Mouse (Mus musculus) MEL (cell line): ENCODE measurements around the gene Sgk2.

Experiments used
- CTCF ChIP-seq, 3 experiments: IDR thresholded peaks in 2 of 3; conservative IDR thresholded peaks in 1 of 3; 2 replicates each; pipeline ENCODE4 v1.5.1; 2011 to 2012; ENCODE audit warnings: low read length in 3 of 3, low read depth in 2 of 3, mild to moderate bottlenecking in 2 of 3, improper control_type of control experiment in 1 of 3, inconsistent platforms in 1 of 3, mixed read lengths in 1 of 3, moderate library complexity in 1 of 3; ENCODE audit not compliant: control insufficient read depth in 1 of 3, insufficient read depth in 1 of 3, poor library complexity in 1 of 3, severe bottlenecking in 1 of 3
- E2F4 ChIP-seq: IDR thresholded peaks from 2 replicates; pipeline ENCODE4 v1.6.1; 2011; ENCODE audit warnings: low read depth, low read length, improper control_type of control experiment, borderline replicate concordance
- MAX ChIP-seq: IDR thresholded peaks from 2 replicates; pipeline ENCODE4 v1.6.1; 2011; ENCODE audit warnings: low read length, improper control_type of control experiment
- MEF2A ChIP-seq: IDR thresholded peaks from 2 replicates; pipeline ENCODE4 v1.6.1; 2014; ENCODE audit warnings: low read depth, mild to moderate bottlenecking, inconsistent platforms, low read length, improper control_type of control experiment; ENCODE audit not compliant: poor library complexity, insufficient replicate concordance, severe bottlenecking; ENCODE audit errors: extremely low read depth
- MXI1 ChIP-seq: IDR thresholded peaks from 2 replicates; pipeline ENCODE4 v1.6.1; 2011; ENCODE audit warnings: mild to moderate bottlenecking, low read depth, low read length, improper control_type of control experiment
- NRF1 ChIP-seq: IDR thresholded peaks from 2 replicates; pipeline ENCODE4 v1.6.1; 2014; ENCODE audit warnings: low read depth, mild to moderate bottlenecking, inconsistent platforms, low read length, improper control_type of control experiment, moderate library complexity; ENCODE audit not compliant: poor library complexity, insufficient read depth, severe bottlenecking
- POLR2A ChIP-seq, 2 experiments: IDR thresholded peaks; 2 replicates each; pipeline ENCODE4 v1.6.1; 2011 to 2012; ENCODE audit warnings: low read length in 2 of 2, mild to moderate bottlenecking in 2 of 2, control low read depth in 1 of 2, improper control_type of control experiment in 1 of 2, low read depth in 1 of 2, moderate library complexity in 1 of 2; ENCODE audit not compliant: control insufficient read depth in 1 of 2, insufficient read depth in 1 of 2, poor library complexity in 1 of 2
- POLR2AphosphoS5 ChIP-seq: IDR thresholded peaks from 2 replicates; pipeline ENCODE4 v1.6.1; 2012; ENCODE audit warnings: low read depth, borderline replicate concordance, mild to moderate bottlenecking, inconsistent platforms, low read length, moderate library complexity, mixed read lengths
- RCOR1 ChIP-seq: IDR thresholded peaks from 2 replicates; pipeline ENCODE4 v1.6.1; 2012; ENCODE audit warnings: low read depth, mild to moderate bottlenecking, inconsistent platforms, low read length, improper control_type of control experiment
- UBTF ChIP-seq: IDR thresholded peaks from 2 replicates; pipeline ENCODE4 v1.6.1; 2012; ENCODE audit warnings: low read depth, mild to moderate bottlenecking, inconsistent platforms, low read length, improper control_type of control experiment, moderate library complexity, borderline replicate concordance; ENCODE audit not compliant: insufficient read depth

- no peak for TF ChIP-seq CTCF (IDR thresholded peaks at IDR 0.05 in 2 of 3, conservative IDR thresholded peaks at IDR 0.05 in 1 of 3; ENCODE audit: control insufficient read depth in 1 of 3, insufficient read depth in 1 of 3, low read depth in 2 of 3, low read length in 3 of 3, poor library complexity in 1 of 3, severe bottlenecking in 1 of 3)
- TF ChIP-seq MAX: no peak
- no peak for TF ChIP-seq POLR2AphosphoS5
- TF ChIP-seq UBTF: no peak
- TF ChIP-seq MXI1: no peak
- no peak for TF ChIP-seq RCOR1
- no peak for TF ChIP-seq POLR2A (IDR thresholded peaks at IDR 0.05; ENCODE audit: control insufficient read depth in 1 of 2, insufficient read depth in 1 of 2, low read depth in 1 of 2, low read length in 2 of 2, poor library complexity in 1 of 2)
- no peak for TF ChIP-seq NRF1
- no peak for TF ChIP-seq MEF2A
- TF ChIP-seq E2F4: no peak
Measured at GRCm38 (mm10) chr2:162987218-162987617, at the start of gene Sgk2.
